Mouse (Mus musculus): ENCODE measurements around the gene Hoxd3. TPM values are rescaled to one million over a fixed set of nuclear protein-coding genes. Genes with fewer than 3 reads are reported as not detected.

Hoxd3 gene
- polyA plus RNA-seq, 1 experiment from 2014 or later: 14.5 TPM

GRCm38 (mm10) chr2:74724244-74725015 is 12.7 kb downstream of the Hoxd3 start:
- Histone ChIP-seq H3K36me3 (ENCODE audit: control insufficient read depth, insufficient read depth, low read length) (no peaks in the 10 kb centered on the region), H3K9ac (replicated peaks; ENCODE audit: low read depth, low read length) (no peak overlapping the region), H3K4me3 (ENCODE audit: low read depth, low read length) (no peak overlapping the region), H3K27ac (ENCODE audit: low read length) (no peak overlapping the region), H3K4me2 (replicated peaks; ENCODE audit: low read depth, low read length) (no peak overlapping the region), H3K27me3 (ENCODE audit: control insufficient read depth, insufficient read depth, low read length) (peaks cover 76% of the 10 kb centered on the region), H3K4me1 (ENCODE audit: control insufficient read depth, insufficient read depth, low read length) (no peaks in the 10 kb centered on the region), H3K9me3 (ENCODE audit: control insufficient read depth, low read depth, low read length) (no peaks in the 10 kb centered on the region)
- no peak for ATAC-seq (ENCODE audit: insufficient number of reproducible peaks, insufficient read depth, low FRiP score, low read depth)
- WGBS: 38% methylated on average over 7 of the region's 7 CpGs

- no peaks in the 10 kb centered on the region for H3K4me1 ChIP-seq (ENCODE audit: control insufficient read depth, insufficient read depth, low read length)
- no peaks in the 10 kb centered on the region for H3K36me3 ChIP-seq (ENCODE audit: control insufficient read depth, insufficient read depth, low read length)
- no peaks in the 10 kb centered on the region for H3K9me3 ChIP-seq (ENCODE audit: control insufficient read depth, low read depth, low read length)
- H3K27ac ChIP-seq (ENCODE audit: low read length): no peak overlapping the region
- H3K9ac ChIP-seq (replicated peaks; ENCODE audit: low read depth, low read length): no peak overlapping the region
- H3K4me2 ChIP-seq (replicated peaks; ENCODE audit: low read depth, low read length): no peak overlapping the region
- 11% methylated on average over 17 of the region's 17 CpGs for WGBS
- no peak for ATAC-seq (ENCODE audit: insufficient number of reproducible peaks, insufficient read depth, low FRiP score, low read depth)
- H3K4me3 ChIP-seq (ENCODE audit: low read depth, low read length): no peak overlapping the region
- peaks cover 77% of the 10 kb centered on the region for H3K27me3 ChIP-seq (ENCODE audit: control insufficient read depth, insufficient read depth, low read length)
Measured at GRCm38 (mm10) chr2:74725171-74725570, 13.4 kb downstream of the Hoxd3 start.

- Histone ChIP-seq H3K27ac (ENCODE audit: low read length) (no peak within 1 kb of the TSS), H3K9me3 (ENCODE audit: control insufficient read depth, low read depth, low read length) (no peaks in the 10 kb centered on the region), H3K4me3 (ENCODE audit: low read depth, low read length) (peak within 1 kb of the TSS; percentile 7), H3K4me2 (replicated peaks; ENCODE audit: low read depth, low read length) (peak within 1 kb of the TSS; percentile 19; the same call in 1 of the 2 replicates), H3K36me3 (ENCODE audit: control insufficient read depth, insufficient read depth, low read length) (no peaks in the 10 kb centered on the region), H3K27me3 (ENCODE audit: control insufficient read depth, insufficient read depth, low read length) (peaks cover 77% of the 10 kb centered on the region), H3K9ac (replicated peaks; ENCODE audit: low read depth, low read length) (no peak within 1 kb of the TSS), H3K4me1 (ENCODE audit: control insufficient read depth, insufficient read depth, low read length) (no peaks in the 10 kb centered on the region)
- ATAC-seq (ENCODE audit: insufficient number of reproducible peaks, insufficient read depth, low FRiP score, low read depth): no peak
- WGBS: 37% methylated on average over 5 of the region's 5 CpGs
Measured at GRCm38 (mm10) chr2:74726551-74726950, 14.8 kb downstream of the Hoxd3 start, which contains the start of gene Gm28230. TSS of gene Gm28230 (plus strand) at chr2:74726728.

GRCm38 (mm10) chr2:74726973-74727639 is 15.4 kb downstream of the Hoxd3 start:
- peak overlapping the region; percentile 7 for H3K4me3 ChIP-seq (ENCODE audit: low read depth, low read length)
- H3K4me2 ChIP-seq (replicated peaks; ENCODE audit: low read depth, low read length): peak overlapping the region; percentile 19; the same call in 1 of the 2 replicates
- ATAC-seq (ENCODE audit: insufficient number of reproducible peaks, insufficient read depth, low FRiP score, low read depth): no peak
- 6% methylated on average over 43 of the region's 43 CpGs for WGBS
- no peak overlapping the region for H3K9ac ChIP-seq (replicated peaks; ENCODE audit: low read depth, low read length)
- H3K36me3 ChIP-seq (ENCODE audit: control insufficient read depth, insufficient read depth, low read length): no peaks in the 10 kb centered on the region
- no peak overlapping the region for H3K27ac ChIP-seq (ENCODE audit: low read length)
- no peaks in the 10 kb centered on the region for H3K9me3 ChIP-seq (ENCODE audit: control insufficient read depth, low read depth, low read length)
- no peaks in the 10 kb centered on the region for H3K4me1 ChIP-seq (ENCODE audit: control insufficient read depth, insufficient read depth, low read length)
- H3K27me3 ChIP-seq (ENCODE audit: control insufficient read depth, insufficient read depth, low read length): peaks cover 73% of the 10 kb centered on the region

GRCm38 (mm10) chr2:74727640-74728302 is 16.0 kb downstream of the Hoxd3 start:
- no peak for ATAC-seq (ENCODE audit: insufficient number of reproducible peaks, insufficient read depth, low FRiP score, low read depth)
- Histone ChIP-seq H3K27me3 (ENCODE audit: control insufficient read depth, insufficient read depth, low read length) (peaks cover 70% of the 10 kb centered on the region), H3K4me3 (ENCODE audit: low read depth, low read length) (peak overlapping the region; percentile 7), H3K9ac (replicated peaks; ENCODE audit: low read depth, low read length) (no peak overlapping the region), H3K27ac (ENCODE audit: low read length) (no peak overlapping the region), H3K4me2 (replicated peaks; ENCODE audit: low read depth, low read length) (peak overlapping the region; percentile 19; the same call in 1 of the 2 replicates), H3K9me3 (ENCODE audit: control insufficient read depth, low read depth, low read length) (no peaks in the 10 kb centered on the region), H3K36me3 (ENCODE audit: control insufficient read depth, insufficient read depth, low read length) (no peaks in the 10 kb centered on the region), H3K4me1 (ENCODE audit: control insufficient read depth, insufficient read depth, low read length) (no peaks in the 10 kb centered on the region)
- 10% methylated on average over 25 of the region's 25 CpGs for WGBS

- Histone ChIP-seq H3K4me2 (replicated peaks; ENCODE audit: low read depth, low read length) (no peak overlapping the region; the same call in 1 of the 2 replicates), H3K4me1 (ENCODE audit: control insufficient read depth, insufficient read depth, low read length) (no peaks in the 10 kb centered on the region), H3K27me3 (ENCODE audit: control insufficient read depth, insufficient read depth, low read length) (peaks cover 67% of the 10 kb centered on the region), H3K27ac (ENCODE audit: low read length) (no peak overlapping the region), H3K4me3 (ENCODE audit: low read depth, low read length) (peak overlapping the region; percentile 7; the same call in 1 of the 2 replicates), H3K9me3 (ENCODE audit: control insufficient read depth, low read depth, low read length) (no peaks in the 10 kb centered on the region), H3K9ac (replicated peaks; ENCODE audit: low read depth, low read length) (no peak overlapping the region; the same call in 1 of the 2 replicates), H3K36me3 (ENCODE audit: control insufficient read depth, insufficient read depth, low read length) (no peaks in the 10 kb centered on the region)
- ATAC-seq (ENCODE audit: insufficient number of reproducible peaks, insufficient read depth, low FRiP score, low read depth): no peak
- WGBS: 38% methylated on average over 13 of the region's 13 CpGs
Measured at GRCm38 (mm10) chr2:74728303-74728680, 16.6 kb downstream of the Hoxd3 start.

GRCm38 (mm10) chr2:74730331-74730730 is 18.6 kb downstream of the Hoxd3 start:
- ATAC-seq (ENCODE audit: insufficient number of reproducible peaks, insufficient read depth, low FRiP score, low read depth): no peak
- H3K4me1 ChIP-seq (ENCODE audit: control insufficient read depth, insufficient read depth, low read length): no peaks in the 10 kb centered on the region
- WGBS: 21% methylated on average over 8 of the region's 8 CpGs

GRCm38 (mm10) chr2:74731055-74731454 is 19.3 kb downstream of the Hoxd3 start:
- Histone ChIP-seq H3K4me3 (ENCODE audit: low read depth, low read length) (no peak overlapping the region), H3K36me3 (ENCODE audit: control insufficient read depth, insufficient read depth, low read length) (no peaks in the 10 kb centered on the region), H3K4me1 (ENCODE audit: control insufficient read depth, insufficient read depth, low read length) (no peaks in the 10 kb centered on the region), H3K27me3 (ENCODE audit: control insufficient read depth, insufficient read depth, low read length) (peaks cover 52% of the 10 kb centered on the region), H3K27ac (ENCODE audit: low read length) (no peak overlapping the region), H3K9me3 (ENCODE audit: control insufficient read depth, low read depth, low read length) (no peaks in the 10 kb centered on the region), H3K4me2 (replicated peaks; ENCODE audit: low read depth, low read length) (no peak overlapping the region), H3K9ac (replicated peaks; ENCODE audit: low read depth, low read length) (no peak overlapping the region)
- no peak for ATAC-seq (ENCODE audit: insufficient number of reproducible peaks, insufficient read depth, low FRiP score, low read depth)

More at GRCm38 (mm10) chr2:74730331-74730730, 18.6 kb downstream of the Hoxd3 start:
- H3K4me3 ChIP-seq (ENCODE audit: low read depth, low read length): no peak overlapping the region
- no peak overlapping the region for H3K9ac ChIP-seq (replicated peaks; ENCODE audit: low read depth, low read length)
- no peaks in the 10 kb centered on the region for H3K9me3 ChIP-seq (ENCODE audit: control insufficient read depth, low read depth, low read length)
- H3K36me3 ChIP-seq (ENCODE audit: control insufficient read depth, insufficient read depth, low read length): no peaks in the 10 kb centered on the region
- H3K27me3 ChIP-seq (ENCODE audit: control insufficient read depth, insufficient read depth, low read length): peaks cover 57% of the 10 kb centered on the region
- H3K4me2 ChIP-seq (replicated peaks; ENCODE audit: low read depth, low read length): no peak overlapping the region
- no peak overlapping the region for H3K27ac ChIP-seq (ENCODE audit: low read length)

Measured in stomach, embryonic 14.5 days (tissue).